Mouse (Mus musculus) megakaryocyte, adult 5-6 weeks (primary cell): ENCODE results near the gene Bcar3. TPM values are rescaled to one million over a fixed set of nuclear protein-coding genes. Genes with fewer than 3 reads are reported as not detected.

Experiments
- ATAC-seq: 2 replicates; pipeline ENCODE4 v1.8.0; 2016; ENCODE audit warnings: mild to moderate bottlenecking, inconsistent platforms; ENCODE audit not compliant: poor library complexity, severe bottlenecking
- total RNA-seq, 2 experiments: library from RNA; stranded (forward) in 1 of 2; stranded (reverse) in 1 of 2; fragments of 153-499, 151-499 nt in 1 of 2; fragments of 221-1000, 200-1000 nt in 1 of 2; gene quantifications; 2 replicates each; pipeline versions ENCODE4 v1.2.3 to v1.2.4; 2015 to 2017

Bcar3 gene
- total RNA-seq, 2 experiments from 2014 or later, result 1.2 TPM

DNA sequence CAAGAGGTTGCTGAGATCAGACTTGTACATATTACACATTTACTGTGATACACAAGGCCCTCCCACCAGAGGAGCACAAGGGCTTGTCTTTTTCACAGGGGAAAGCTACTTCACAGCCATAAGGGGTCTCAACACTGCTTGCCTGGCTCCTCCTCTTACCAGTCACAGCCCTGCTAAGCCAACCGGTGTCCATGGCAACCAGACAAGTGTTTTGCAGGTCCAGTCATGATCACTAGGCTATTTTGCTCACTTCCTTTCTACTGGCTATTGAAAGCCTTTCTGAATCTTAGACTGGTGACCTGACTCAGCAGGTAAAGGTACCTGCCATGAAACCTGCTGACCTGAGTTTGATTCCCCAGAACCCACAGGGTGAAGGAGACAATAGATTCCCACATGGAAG lies 181.8 kb downstream of the Bcar3 start:
- ATAC-seq, result no peak

DNA sequence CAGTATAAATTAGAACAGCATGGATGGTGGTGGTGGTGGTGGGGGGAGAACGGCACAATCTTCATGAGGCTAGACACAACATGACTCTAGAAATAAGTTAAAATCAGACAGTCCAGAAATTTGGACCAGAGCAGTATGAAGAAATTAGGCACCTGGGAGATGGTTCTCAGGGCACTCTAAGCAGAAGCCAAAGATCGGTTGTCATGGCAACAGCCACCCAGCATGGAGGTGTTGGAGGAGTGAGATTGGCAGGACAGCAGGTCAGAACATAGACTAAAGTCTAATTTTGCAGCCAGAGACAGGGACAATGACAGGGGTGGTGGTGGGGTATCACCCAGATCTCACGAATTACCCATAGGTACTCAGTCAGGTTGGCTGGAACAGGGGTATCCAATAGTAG lies 182.7 kb downstream of the Bcar3 start:
- no peak for ATAC-seq

DNA sequence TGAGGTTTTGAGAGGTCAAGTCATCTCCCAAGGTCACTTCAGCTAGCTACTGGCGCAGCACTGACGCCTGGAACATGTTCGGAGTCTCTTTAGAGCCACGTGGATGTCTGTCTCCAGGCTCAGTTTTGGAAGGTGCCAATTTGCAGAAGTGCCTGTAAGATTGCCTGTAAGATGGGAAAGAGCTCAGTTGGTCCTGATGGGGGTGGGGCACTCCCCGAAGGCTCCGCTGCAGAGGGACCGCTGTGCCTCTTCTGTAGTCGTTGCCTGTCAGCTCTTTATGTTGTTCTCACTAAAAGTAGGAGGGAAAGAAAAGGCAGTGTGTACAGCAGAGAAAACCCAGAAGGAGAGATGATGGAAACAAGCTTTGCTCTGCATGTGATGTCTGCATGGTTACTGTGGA lies 183.6 kb downstream of the Bcar3 start:
- no peak for ATAC-seq

DNA sequence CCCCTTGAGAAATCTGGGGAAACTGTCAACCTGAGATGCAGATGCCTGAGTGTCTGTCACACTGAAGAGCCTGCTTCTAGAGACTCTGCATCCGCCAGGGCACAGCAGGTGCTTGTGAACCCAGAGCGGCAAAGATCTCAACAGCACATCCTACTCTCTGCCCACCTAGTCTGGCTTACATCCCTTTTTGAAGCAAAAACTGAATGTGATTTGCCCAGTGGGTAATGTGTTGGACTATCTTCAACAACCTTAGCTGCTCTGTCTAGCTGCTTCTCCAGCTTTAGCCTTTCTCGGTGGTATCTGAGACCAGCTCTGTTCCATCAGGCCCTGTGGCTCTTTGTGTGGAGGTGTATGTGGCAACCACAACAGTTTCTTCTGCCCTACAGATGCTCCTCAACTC lies 184.8 kb downstream of the Bcar3 start:
- ATAC-seq, result no peak

DNA sequence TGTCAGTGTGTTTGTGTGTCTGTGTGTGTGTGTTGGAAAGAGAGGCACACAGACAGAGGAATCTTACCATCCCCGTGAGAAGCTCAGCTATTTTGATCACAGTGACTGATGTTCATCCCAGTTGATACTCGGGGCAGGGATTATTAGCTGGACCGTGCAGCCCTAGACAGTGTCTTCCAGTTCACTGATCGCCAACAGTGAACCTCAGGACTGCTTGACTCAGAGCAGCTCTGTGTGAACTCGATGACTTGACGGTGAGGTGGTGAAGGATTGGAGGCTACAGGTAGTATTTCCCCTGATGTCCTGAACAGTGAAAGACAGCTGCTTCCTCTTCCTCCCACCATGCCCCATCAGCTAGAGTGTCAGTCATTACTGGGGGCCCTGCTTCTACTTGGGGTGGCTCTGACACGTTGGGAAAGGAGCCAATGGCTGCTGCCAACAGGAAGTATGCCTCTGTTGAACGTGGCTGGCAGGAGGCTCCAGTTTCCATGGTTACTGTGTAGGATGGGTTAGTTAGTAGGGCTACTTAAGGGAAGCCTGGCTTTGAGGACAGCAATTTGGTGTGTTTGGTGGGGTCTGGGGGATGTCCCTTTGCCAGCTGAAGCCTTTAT lies 186.2 kb downstream of the Bcar3 start:
- no peak; the same call in 1 of the 2 replicates for ATAC-seq

DNA sequence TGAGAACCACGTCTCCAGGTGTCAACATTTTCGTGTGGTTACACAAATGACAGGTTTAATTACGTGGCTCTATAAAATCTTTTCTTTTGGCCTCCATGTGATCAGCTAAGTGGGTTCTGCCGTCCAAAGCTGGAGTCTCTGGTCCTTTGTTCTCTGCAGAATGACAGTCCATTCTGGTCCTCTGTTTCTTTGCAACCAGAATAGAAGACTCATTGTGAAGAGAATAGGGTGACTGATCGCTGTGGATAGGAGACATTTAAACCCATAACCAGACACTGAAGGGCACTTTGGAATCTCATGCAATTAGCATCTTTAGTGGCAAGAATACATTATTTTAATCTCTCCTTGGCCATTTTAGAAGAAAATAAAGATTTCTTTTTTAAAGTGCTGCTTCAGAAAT lies 187.1 kb downstream of the Bcar3 start:
- ATAC-seq, result no peak

DNA sequence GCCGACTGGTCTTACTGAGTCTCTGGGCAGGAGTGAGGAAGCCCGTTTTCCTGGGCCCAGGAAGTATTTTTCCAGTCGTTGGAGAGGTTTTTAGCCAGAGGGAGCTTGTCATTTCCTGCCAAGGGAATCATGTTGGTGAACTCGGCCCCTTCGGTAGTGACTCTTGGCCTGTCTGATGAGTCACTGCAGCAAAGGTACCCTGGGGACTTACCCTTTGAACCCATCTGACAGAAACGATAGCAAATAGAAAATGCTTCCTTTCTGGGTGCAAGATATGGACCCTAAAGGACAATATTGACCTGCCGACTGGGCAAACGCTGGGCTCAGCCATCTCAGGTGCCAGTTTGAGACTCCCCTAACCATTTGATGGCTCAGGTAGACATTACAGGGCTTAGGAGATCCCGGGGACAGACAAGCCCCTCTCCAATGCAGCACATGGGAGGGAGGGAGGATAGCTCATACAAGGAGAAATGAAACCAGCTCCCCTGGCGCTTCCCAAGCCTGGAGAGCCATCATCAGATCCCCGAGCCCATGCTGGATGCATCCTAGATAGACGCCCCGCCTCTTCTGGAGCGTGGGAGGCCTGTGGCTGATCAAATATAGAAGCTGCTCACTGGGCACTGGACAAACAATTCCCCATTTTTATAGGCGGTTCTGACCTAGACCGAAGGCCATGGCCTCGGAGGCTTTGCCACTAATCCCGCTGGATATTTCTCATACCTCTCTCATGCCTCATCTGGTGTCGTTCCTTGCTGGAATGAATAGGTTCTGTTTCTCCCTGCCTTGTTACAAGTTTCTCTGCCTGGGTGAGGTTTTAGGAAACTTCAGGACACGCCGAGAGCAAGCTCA lies 188.2 kb downstream of the Bcar3 start:
- no peak for ATAC-seq

DNA sequence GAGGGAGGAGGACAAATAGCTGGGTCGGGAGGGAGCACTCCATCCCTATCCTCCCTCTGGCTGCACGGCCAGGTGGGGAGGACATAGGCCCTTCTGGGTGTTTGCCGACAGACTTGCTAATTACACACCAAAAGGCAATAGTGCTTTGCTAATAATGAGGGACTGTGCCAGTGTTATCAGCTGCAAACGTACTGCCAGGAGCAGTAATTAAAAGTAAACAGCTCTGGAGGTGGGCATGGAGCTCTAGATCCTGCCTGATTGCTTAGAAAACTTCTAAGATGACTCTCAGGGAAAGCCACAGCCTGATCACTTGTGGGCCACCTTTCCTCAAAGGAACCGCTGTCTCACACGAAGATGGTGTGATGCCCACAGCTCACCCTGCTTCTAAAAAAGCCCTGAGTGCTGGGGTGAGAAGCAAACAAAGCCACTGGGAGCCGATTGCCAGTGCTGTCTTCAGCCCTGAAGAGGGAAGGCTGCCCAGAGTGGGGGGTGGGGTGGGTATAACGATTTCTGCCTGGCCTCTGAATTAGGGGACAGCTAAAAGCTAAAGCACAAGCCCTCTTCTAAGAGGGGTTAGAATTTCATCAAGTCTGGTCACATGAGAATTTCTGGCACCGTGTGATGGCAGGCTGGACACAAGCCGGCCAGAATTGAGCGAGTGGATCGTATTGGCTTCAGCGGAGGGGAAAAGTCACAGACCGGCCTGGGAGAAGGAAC lies 189.3 kb downstream of the Bcar3 start:
- no peak for ATAC-seq

DNA sequence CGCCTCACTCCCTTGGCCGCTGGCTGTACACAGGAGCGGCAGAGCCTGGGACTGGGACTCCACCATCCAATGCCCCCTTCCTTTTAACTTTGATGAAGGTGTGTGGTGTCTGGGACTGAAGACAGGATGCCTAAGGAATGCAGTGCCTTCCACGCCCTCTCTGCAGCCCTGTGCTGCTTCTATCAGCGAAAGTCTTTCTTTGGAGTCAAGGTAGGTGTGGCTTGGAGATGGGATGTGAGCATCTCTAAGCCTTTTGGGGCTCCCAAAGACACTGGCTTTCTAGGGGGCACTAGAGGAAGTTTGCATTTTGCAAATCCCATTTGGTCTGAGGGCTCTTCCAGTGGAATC lies 189.8 kb downstream of the Bcar3 start:
- no peak for ATAC-seq

DNA sequence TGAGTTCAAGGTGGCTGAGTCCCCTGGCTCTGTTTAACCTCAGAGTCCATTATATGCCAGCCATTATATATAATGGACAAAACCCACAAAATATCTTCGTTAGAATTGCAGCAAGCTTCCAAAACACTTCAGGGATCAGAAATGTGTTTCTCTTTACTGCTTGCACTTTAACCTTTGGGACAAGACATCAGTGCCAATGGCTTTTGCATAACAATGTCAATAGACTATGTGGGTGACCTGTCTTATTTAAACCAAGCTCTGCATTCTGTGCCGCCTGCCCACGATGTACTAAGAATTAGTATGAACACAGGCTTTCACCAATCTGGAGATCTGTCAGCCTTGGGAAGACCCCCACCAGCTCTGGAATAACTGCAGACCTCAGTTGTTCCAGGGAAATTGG lies 190.4 kb downstream of the Bcar3 start:
- no peak for ATAC-seq

DNA sequence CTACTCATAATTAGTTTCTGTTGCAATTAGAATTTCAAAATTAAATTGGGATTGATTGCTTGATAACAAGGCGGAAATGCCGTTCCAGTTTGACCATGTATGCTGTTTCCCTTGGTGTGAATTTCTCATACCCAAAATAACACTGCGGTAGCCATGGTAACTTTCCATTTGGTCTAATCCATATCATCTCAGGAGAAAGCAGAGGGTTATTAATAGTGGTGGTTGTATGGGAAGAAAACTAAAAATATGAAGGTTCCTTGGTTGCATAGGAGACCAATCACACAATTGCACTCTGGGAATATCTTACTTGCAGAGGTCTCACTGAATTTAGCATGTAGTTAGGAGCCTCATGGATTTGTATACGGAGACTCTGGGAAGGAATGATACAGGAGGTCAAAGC lies 191.8 kb downstream of the Bcar3 start:
- ATAC-seq, result no peak

DNA sequence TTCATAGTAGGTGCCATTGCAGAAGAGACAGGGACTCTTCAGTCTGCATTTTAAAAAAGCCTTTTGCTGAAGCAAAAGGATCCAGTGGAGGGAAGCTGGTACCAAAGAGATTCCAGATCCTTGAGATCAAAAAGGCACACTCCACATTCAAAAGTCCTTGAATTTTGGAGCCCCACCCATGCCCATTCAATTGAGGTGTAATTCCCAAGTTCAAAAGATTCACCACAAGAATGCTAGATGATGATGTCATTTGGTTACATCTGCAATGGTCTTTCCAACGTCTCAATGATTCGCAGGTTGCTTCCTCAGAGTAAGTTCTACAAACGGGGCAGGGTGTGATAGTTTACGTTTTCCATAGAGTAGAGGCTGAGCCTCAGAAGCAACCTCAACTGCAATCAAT lies 192.3 kb downstream of the Bcar3 start:
- no peak for ATAC-seq

DNA sequence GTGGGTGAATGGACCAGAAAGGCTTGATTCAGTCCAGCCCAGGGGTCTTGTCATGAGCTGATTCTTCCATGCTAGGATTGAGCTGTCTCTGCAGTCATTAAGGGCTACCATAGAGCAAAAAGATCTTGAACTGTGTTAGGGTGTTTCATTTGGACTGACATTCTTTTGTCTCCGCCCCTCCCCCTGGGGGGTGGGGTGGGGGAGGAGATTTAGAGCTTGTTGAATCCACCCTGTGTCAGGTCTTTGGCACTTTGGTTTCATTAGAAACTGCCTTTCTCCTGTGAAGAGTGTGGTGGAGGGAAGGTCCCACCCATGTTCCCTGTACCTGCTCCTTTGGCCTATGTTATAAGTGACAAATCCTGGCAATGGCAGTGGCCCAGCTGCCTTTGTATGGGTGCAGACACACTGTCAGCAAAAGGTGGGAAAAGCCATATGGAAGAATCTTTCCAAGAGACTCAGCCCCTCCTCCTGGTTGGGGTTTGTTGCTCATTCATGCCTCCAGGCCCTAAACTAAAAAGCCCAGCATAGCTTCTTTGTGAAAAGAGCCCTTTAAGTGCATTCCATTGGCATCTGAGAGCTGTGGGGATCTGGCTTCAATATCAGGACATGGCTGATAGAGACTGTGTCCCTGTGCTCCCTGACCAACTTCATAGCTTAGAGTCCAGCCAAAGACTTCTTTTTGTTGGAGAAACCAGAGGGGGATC lies 194.3 kb downstream of the Bcar3 start:
- ATAC-seq, result no peak

DNA sequence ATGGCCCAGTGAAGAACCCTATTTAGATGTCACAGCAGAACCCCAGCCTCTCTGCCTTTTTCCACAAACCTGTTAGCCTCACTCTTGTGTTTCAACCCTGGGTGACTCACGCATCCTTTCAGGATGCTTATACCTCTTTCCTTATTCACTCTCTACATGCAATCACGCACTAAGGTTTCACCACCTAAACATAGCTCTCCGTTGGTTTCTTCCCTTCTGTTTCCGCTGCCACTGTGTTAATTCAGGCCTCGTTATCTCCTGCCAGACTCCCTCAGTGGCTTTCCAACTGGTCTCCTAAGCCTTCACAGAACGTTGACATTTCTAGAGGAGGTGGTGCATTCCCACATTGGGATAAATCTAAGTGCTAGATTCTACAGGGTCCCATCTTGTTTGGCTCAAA lies 196.6 kb downstream of the Bcar3 start:
- ATAC-seq, result no peak

DNA sequence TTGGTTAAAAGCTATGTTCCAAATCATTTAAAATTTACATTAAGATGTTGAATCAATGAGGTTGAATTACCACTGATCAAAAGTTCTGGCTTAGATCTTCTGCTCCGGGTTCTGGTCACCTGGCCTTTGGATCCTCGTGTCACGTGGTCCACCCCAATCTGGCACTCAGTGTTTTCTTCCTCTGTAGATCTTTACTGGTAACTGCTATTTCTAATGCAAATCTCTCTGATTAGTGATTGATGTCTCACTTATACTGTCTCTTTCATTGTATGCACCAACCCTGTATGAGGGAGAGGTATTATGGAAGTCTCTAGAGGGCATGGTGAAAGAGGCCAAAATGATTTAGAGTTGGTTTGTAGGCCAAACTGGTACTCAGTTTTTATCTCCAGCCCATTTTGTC lies 198.1 kb downstream of the Bcar3 start:
- no peak for ATAC-seq

DNA sequence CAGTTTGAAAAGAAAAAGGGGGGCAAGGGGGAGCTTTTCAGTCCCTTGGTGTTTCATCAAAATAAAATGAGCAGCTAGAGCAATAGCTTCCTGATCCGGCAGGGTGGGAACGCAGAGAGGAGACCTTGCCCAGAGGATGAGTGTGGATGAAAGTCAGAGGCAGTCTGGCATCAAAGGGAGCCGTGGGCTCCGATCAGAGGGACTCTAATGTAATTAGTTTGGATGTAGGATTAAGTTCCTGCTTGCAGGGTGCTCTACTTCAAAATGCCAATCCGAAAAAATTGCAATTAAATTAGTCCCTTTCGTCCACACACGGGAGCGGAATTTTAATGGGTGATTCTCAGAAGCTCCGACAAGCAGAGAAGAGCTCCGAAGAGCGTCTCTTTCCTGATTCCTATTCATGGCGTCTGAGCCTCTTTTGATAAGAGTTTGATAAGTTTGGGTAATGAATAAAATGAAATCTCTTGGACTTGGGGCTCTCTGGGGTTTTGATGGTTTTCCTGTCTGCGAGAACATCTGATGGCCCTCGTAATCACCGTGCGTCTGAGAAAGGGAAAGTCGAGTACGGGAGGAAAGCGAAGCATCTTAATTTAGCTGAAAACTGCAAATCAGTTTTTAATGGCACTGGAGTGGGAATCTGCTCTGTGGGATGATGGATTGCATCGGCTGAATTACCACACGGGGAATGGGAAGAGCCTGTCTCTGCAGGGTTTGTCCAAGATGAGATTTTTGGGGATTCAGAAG lies 199.1 kb downstream of the Bcar3 start:
- ATAC-seq, result no peak

DNA sequence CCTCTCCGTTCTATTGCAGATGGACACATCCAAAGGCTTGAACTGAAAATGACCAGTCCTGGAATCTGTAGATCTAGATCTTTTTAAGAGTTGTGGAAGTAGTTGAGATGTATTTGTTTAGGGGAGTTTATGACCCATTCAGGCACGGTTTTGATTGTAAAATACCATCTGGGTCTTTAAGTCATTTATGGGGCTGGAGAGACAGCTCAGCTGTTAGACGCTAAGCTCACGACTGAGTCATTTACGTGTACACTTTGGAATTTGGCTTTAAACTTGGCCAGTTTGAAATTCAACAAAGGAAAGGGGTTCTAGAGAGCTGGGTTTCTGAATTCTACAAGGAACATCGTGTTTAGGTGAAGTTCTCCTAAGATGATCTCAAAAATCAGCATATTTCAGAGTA lies 200.8 kb downstream of the Bcar3 start:
- ATAC-seq, result no peak

DNA sequence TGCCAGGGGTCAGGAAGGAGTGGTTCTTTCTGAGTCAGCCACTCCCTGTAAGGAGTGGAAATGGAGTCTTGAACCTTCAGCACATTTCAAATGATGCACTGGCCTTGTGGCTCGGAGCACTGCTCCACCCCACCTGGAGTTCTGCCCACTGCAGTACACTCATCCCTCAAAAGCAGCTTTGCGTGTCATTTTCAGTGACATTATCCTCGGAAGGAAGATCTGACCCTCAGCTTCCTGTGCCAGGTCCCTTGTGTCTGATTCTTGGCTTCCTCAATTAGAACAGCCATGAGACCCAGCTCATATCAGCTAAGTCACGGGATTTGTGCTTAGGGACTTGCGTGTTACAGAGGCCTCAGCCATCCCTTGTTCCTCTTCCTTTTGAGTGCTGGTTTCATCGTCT lies 203.9 kb downstream of the Bcar3 start:
- no peak for ATAC-seq

DNA sequence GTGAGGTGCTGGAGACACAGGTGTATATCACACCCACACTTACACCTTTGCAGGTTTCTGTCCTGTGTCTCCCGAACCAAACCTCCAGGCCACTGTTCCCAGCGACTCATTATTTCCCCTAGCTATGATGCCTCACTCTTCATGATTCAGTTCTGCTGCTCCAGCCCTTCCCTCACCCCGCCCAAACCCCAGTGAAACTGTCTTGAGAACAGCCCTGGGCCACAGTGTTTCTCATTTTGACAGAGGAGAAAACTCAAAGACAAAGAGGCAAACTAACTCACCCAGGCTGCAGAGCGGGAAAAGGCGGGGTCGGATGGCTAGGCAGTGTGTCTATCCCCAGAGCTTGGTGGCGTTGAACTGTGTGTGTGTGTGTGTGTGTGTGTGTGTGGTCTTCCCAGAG lies 204.6 kb downstream of the Bcar3 start:
- ATAC-seq, result no peak

DNA sequence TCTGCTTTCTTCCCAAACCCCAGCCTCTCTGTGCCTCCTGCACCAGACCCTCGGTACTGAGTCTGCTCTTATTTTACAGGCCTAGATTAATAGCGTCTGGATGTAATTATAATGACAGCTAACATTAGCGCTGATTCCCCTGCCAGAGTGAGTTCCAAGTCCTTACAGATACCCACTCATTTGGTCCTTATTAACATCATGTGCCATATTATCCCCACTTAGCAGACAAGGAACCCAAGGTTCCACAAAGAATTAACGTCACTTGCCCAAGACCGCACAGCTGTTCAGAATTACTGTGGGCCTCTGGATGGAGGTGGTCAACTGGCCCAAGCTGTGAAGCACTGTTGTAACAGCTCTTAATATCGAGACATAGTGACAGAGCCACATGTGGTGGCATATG lies 205.7 kb downstream of the Bcar3 start:
- ATAC-seq, result no peak

DNA sequence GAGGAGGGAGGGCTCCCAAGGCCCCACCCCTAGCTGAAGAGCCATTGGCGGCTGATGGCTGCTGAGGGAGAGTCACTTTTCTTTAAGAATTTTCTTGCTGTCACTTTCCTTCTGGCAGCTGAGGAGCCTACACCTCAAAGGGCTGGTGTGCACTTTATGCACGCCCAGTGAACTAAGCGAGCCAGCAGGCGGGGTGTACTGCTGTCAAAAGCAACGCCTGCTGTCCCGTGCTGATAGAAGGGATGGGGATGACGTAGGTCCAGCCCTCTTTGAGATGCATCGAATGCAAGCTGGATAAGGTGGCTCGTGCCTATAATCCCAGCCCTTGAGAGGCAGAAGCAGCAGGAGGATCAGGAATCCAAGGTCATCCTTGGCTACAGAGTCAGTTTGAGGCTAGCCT lies 207.0 kb downstream of the Bcar3 start:
- no peak for ATAC-seq
